Mouse (Mus musculus) macrophage (primary cell): ENCODE measurements around the gene Olfr15. TPM values are rescaled to one million over a fixed set of nuclear protein-coding genes. Genes with fewer than 3 reads are reported as not detected.
"Not testable (repeated sequence)": the region's sequence is repeated elsewhere in the genome, so short reads cannot be mapped to it uniquely, and the experiment has no call there.

Source experiments
- H3K27ac ChIP-seq: fragments of 350-480 bp; formaldehyde crosslinking; 2 replicates; pipeline ENCODE4 v1.9.0; 2021
- H3K36me3 ChIP-seq: fragments of 350-480 bp; formaldehyde crosslinking; 2 replicates; pipeline ENCODE4 v1.9.0; 2021; ENCODE audit errors: inconsistent target
- H3K4me3 ChIP-seq: fragments of 350-480 bp; formaldehyde crosslinking; 2 replicates; pipeline ENCODE4 v1.9.0; 2021; ENCODE audit errors: inconsistent target
- H3K79me2 ChIP-seq: fragments of 350-480 bp; formaldehyde crosslinking; 2 replicates; pipeline ENCODE4 v1.9.0; 2021; ENCODE audit errors: inconsistent target
- WGBS: methylation state at CpG from one replicate; pipeline ENCODE4 v1.1.7; 2026; ENCODE audit warnings: inconsistent platforms; ENCODE audit not compliant: missing documents; 5-methylcytosine and 5-hydroxymethylcytosine counted together
- polyA plus RNA-seq: library from polyadenylated mRNA; stranded (reverse); fragments of 250-400 nt; gene quantifications from 3 replicates; pipeline ENCODE4 v1.2.4, GENCODE M21; 2018; ENCODE audit warnings: inconsistent platforms

The Olfr15 gene
- polyA plus RNA-seq, 1 experiment from 2014 or later: not detected

GRCm38 (mm10) chr16:3851301-3851700, 20.6 kb downstream of the Olfr15 start:
- H3K27ac ChIP-seq, H3K36me3 ChIP-seq, H3K4me3 ChIP-seq, H3K79me2 ChIP-seq: not testable (repeated sequence)
- 94% methylated on average over 11 of the region's 13 CpGs for WGBS

DNA sequence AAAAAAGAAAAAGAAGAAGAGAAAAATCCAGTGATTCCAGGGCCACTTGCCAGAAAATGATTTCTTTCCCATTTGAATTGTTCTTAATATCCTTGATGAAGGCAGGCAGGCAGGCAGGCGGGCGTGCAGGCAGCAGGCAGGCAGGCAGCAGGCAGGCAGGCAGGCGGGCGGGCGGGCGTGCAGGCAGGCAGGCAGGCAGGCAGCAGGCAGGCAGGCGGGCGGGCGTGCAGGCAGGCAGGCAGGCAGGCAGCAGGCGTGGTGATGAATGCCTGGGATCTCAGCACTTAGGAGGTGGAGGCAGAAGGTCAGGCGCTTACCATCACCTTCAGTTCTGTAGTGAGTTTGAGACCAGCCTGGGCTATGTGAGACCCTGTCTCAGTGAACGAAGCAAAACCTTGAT, 21.9 kb downstream of the Olfr15 start:
- Histone ChIP-seq H3K79me2 (no peaks in the 10 kb centered on the region), H3K36me3 (no peaks in the 10 kb centered on the region), H3K4me3 (no peak overlapping the region), H3K27ac (no peak overlapping the region)
- WGBS: 94% methylated on average over 7 of the region's 12 CpGs

DNA sequence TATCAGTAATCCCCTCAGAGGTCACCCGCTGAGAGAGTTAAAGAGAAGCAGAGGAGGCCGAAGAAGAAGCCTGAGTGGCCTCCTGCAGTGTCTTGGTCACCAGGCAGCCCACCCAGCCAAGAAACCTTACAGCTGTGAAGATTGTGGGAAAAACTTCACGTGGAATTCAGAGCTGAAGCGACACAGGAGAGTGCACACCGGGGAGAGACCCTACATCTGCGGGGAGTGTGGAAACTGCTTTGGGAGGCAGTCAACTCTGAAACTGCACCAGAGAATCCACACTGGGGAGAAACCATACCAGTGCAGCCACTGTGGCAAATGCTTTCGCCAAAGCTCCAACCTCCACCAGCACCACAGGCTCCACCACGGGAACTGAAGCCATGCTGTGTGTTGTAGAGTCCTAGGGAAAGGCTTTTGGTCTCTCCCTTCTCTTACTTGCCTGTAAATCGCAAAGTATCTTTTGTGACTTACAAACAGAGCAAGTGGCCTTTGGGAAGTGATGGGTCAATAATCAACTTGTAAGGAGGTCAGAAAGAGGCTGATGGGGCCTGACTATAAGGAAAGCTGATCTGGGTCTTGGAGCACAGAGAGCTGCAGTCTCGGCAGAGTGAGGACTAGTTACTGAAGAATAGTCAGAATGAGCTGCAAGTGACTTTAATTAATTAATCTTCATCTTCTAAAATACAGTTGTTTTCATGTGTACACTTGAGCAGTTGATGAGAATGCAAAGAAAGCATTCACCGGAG, 23.9 kb downstream of the Olfr15 start:
- no peaks in the 10 kb centered on the region for H3K79me2 ChIP-seq
- WGBS: 99% methylated on average over 8 of the region's 11 CpGs
- H3K27ac ChIP-seq: no peak overlapping the region
- no peak overlapping the region for H3K4me3 ChIP-seq
- H3K36me3 ChIP-seq: no peaks in the 10 kb centered on the region

GRCm38 (mm10) chr16:3855776-3856175, 25.1 kb downstream of the Olfr15 start:
- 70% methylated on average over 1 of the region's 1 CpGs for WGBS

GRCm38 (mm10) chr16:3859254-3859653, 28.6 kb downstream of the Olfr15 start:
- Histone ChIP-seq H3K27ac (no peak overlapping the region), H3K79me2 (no peaks in the 10 kb centered on the region), H3K4me3 (no peak overlapping the region), H3K36me3 (peaks cover 14% of the 10 kb centered on the region; the same call in 1 of the 2 replicates)
- WGBS: 90% methylated on average over 1 of the region's 4 CpGs

More at GRCm38 (mm10) chr16:3855776-3856175, 25.1 kb downstream of the Olfr15 start:
- Histone ChIP-seq H3K27ac (no peak overlapping the region), H3K36me3 (peaks cover 6% of the 10 kb centered on the region; the same call in 1 of the 2 replicates), H3K79me2 (no peaks in the 10 kb centered on the region), H3K4me3 (no peak overlapping the region)

- H3K4me3 ChIP-seq: peak overlapping the region; percentile 48
- no peak overlapping the region for H3K27ac ChIP-seq
- 7% methylated on average over 16 of the region's 16 CpGs for WGBS
- peaks cover 3% of the 10 kb centered on the region; the same call in 1 of the 2 replicates for H3K79me2 ChIP-seq
- H3K36me3 ChIP-seq: no peaks in the 10 kb centered on the region
Observed at GRCm38 (mm10) chr16:3871815-3872214, 41.1 kb downstream of the Olfr15 start.

DNA sequence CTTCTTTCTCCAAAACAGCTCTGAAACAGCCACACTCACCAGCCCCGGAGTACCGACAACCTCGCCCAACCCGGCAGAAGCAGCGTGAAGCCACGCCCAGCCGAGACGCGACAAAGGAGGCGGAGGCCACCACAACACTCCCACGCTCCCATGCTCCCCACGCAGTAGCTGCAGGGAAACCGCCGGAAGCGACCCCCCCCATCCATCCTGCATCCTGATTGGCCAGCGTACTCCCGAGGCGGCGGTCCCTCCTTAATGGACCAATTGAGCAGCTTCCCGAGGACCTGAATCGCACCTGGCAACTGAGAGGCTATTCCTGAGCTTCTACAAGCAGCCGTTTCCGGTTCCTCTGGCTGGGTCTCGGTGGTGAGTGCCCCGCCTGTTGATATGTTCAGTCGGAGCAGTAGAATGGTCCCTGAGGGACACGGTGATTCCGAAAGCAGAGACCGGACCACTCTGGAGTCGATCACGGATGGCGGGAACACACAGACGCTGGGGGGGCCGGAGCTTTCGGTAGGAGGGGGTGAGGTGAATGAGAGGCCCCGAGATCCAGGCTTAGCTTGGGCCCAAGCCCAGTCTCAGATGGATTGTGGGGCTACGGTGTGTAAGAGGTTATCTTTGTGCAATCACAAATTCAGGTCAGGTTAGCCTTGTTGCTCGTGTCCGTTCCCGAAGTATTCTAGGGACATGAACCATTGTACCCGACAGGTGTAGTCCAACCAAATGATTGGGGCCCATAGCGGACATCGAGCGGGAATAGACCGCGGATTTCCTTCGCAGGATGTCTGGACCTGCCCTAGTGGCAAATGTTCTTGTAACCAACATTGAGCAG, 41.8 kb downstream of the Olfr15 start, which contains the start of gene Naa60:
TSS of gene Naa60 (plus strand) at position 160 of the 832 bp plus-strand sequence.
- WGBS: 10% methylated on average over 47 of the region's 47 CpGs
- H3K79me2 ChIP-seq: peaks cover 6% of the 10 kb centered on the region; the same call in 1 of the 2 replicates
- no peak within 1 kb of the TSS for H3K27ac ChIP-seq
- H3K36me3 ChIP-seq: no peaks in the 10 kb centered on the region
- peak within 1 kb of the TSS; percentile 48 for H3K4me3 ChIP-seq

GRCm38 (mm10) chr16:3876346-3876745, 45.7 kb downstream of the Olfr15 start:
- H3K79me2 ChIP-seq: peaks cover 41% of the 10 kb centered on the region; the same call in 1 of the 2 replicates
- 96% methylated on average over 4 of the region's 4 CpGs for WGBS
- no peaks in the 10 kb centered on the region for H3K36me3 ChIP-seq
- no peak overlapping the region for H3K4me3 ChIP-seq
- H3K27ac ChIP-seq: no peak overlapping the region

DNA sequence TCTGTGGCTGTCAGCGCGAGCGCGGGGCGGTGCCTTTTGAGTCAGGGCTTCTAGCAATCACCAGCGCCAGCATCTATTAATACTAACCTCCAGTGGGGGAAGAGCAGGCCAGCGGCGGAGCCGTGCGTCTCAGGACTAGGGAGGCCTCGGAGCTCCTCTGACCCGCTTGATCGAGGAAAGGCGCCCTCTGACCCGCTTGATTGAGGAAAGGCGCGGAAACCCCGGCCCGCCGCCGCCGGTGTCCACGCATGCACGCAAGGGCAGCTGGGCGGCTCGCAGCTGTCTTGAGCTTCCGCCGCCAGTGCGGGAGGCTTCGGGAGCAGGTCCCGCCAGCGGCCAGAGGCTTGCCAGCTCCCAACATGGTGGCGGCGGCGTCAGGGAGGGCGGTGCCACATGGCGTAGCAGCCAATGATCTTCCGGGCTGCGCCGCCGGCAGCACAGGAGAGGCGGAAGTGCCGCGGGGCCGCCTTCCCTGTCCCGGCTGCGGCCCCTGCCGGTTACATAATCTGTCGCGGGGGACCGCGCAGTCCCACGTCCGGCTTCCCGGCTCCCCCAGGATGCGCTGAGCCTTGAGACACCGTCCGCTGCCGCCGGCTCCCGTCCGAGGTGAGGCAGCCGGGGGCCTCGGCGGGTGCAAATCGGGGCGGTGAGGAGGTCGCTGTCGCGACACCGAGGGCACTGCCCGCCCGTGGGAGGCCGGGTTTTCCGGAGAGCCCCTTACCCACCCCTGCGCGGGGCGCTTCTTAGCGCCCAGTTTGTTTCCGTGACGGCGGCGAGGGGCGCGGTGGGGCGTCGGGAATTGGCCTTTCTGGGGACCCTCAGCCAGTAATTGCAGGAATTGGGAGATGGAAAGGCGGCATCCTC, 53.8 kb downstream of the Olfr15 start, which contains the start of the genes Zfp597 and Gm20695:
TSS of gene Zfp597 (minus strand) at position 361 of the 864 bp plus-strand sequence.
TSS of gene Gm20695 (plus strand) at position 448 of the 864 bp plus-strand sequence.
- peak within 1 kb of the TSS; percentile 80 for H3K4me3 ChIP-seq
- WGBS: under 1% methylated on average over 83 of the region's 88 CpGs
- peaks cover 91% of the 10 kb centered on the region for H3K79me2 ChIP-seq
- H3K27ac ChIP-seq: peak within 1 kb of the TSS; percentile 73
- H3K36me3 ChIP-seq: no peaks in the 10 kb centered on the region

DNA sequence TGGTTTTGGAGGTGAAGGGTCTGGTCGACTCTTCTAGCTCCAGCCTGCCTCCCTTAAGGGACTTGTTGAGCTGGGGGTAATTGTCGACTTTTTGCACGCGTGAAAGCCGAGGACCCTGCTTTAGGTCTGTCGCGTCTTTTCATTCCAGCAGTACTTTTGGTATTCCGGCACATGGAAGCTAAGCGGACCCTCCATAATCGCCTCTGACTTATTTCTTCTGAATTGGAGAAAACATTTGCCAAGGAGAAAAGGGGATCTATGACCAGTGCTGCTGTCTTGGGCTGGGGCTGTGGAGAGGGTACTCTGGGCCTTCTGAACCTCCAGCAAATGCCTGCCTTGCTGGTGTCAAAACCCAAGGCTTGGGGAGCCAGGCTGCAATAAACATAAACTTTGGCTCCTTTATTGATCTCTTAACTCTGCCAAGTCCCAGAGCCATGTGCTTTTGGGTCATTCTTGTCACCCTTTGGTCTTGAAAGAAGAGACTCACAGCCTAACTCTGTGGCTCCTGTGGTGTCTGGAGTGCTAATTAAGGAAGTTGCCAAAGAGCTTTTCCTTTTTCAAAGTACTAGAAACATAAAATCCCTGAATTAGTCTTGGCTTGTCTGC, 54.5 kb downstream of the Olfr15 start:
- H3K4me3 ChIP-seq: peak overlapping the region; percentile 80
- WGBS: 2% methylated on average over 10 of the region's 10 CpGs
- H3K27ac ChIP-seq: peak overlapping the region; percentile 73
- H3K36me3 ChIP-seq: no peaks in the 10 kb centered on the region
- H3K79me2 ChIP-seq: peaks cover 94% of the 10 kb centered on the region

GRCm38 (mm10) chr16:3891621-3892295, 61.1 kb downstream of the Olfr15 start:
- Histone ChIP-seq H3K27ac (no peak overlapping the region), H3K4me3 (no peak overlapping the region), H3K36me3 (no peaks in the 10 kb centered on the region), H3K79me2 (peaks cover 87% of the 10 kb centered on the region)
- WGBS: 93% methylated on average over 14 of the region's 14 CpGs

- Histone ChIP-seq H3K79me2 (peaks cover 79% of the 10 kb centered on the region), H3K4me3 (no peak overlapping the region), H3K36me3 (peaks cover 15% of the 10 kb centered on the region; the same call in 1 of the 2 replicates), H3K27ac (peak overlapping the region; percentile 99)
- 59% methylated on average over 3 of the region's 3 CpGs for WGBS
Observed at GRCm38 (mm10) chr16:3893739-3894138, 63.1 kb downstream of the Olfr15 start.
